Mouse (Mus musculus): ENCODE results near the gene Shisa8.

GRCm38 (mm10) chr15:82185062-82185783 lies 27.4 kb downstream of the Shisa8 start:
- TF ChIP-seq CTCF (IDR thresholded peaks at IDR 0.05; ENCODE audit: low read depth) (no peak), EP300 (IDR thresholded peaks at IDR 0.05; ENCODE audit: low read depth) (no peak)

Measured in liver, postnatal 0 days (tissue).